Mouse (Mus musculus) lung, adult 2 months (tissue): Measurements from ENCODE around the gene Mpzl2. TPM values are rescaled to one million over a fixed set of nuclear protein-coding genes. Genes with fewer than 3 reads are reported as not detected.

Experiments used
- DNase-seq: peaks from one replicate; pipeline ENCODE4 v3.0.0; 2022
- H3K4me1 ChIP-seq: fragments of 200-500 bp; 2 replicates; pipeline ENCODE4 v1.6.1; 2011; ENCODE audit warnings: low read length; ENCODE audit not compliant: control insufficient read depth, insufficient read depth
- H3K4me3 ChIP-seq: fragments of 200-500 bp; replicated peaks from 2 replicates; pipeline ENCODE3; 2011; ENCODE audit warnings: low read depth, mild to moderate bottlenecking, control low read depth, low read length; ENCODE audit errors: extremely low read depth
- CTCF ChIP-seq: fragments of 200-500 bp; IDR thresholded peaks from 2 replicates; pipeline ENCODE4 v1.5.1; 2011; ENCODE audit warnings: mild to moderate bottlenecking, low read length, control low read depth; ENCODE audit not compliant: insufficient read depth
- POLR2A ChIP-seq: fragments of 200-500 bp; IDR thresholded peaks from 2 replicates; pipeline ENCODE4 v1.6.1; 2011; ENCODE audit warnings: low read depth, mild to moderate bottlenecking, control low read depth, low read length, borderline replicate concordance; ENCODE audit errors: extremely low read depth
- WGBS: fragments of 180-500 bp; shearing (Covaris S2); methylation state at CpG from one replicate; pipeline ENCODE4 v1.1.7; 2018; 5-methylcytosine and 5-hydroxymethylcytosine counted together
- polyA plus RNA-seq: library from polyadenylated mRNA; depleted of rRNA; stranded (reverse); fragments of >200 nt; gene quantifications from 2 replicates; pipeline ENCODE4 v1.2.3, GENCODE M21; 2012; rRNA removed

The Mpzl2 gene
- 3.3 and 8.6 TPM in 2 replicates for polyA plus RNA-seq

GRCm38 (mm10) chr9:45039499-45039898 is at the start of gene Mpzl2:
Gene Mpzl2 (plus strand): TSS chr9:45039799.
- no peak for TF ChIP-seq CTCF
- TF ChIP-seq POLR2A, result no peak
- Histone ChIP-seq H3K4me3 (peak within 1 kb of the TSS; percentile 6), H3K4me1 (no peaks in the 10 kb centered on the region)
- no peak for DNase-seq
- WGBS, result 38% methylated on average over 5 of the region's 5 CpGs

GRCm38 (mm10) chr9:44991821-44992220 is 47.8 kb upstream of the Mpzl2 start:
- 74% methylated on average over 2 of the region's 2 CpGs for WGBS
- no peak for DNase-seq
- no peak for TF ChIP-seq CTCF
- TF ChIP-seq POLR2A, result no peak

DNA sequence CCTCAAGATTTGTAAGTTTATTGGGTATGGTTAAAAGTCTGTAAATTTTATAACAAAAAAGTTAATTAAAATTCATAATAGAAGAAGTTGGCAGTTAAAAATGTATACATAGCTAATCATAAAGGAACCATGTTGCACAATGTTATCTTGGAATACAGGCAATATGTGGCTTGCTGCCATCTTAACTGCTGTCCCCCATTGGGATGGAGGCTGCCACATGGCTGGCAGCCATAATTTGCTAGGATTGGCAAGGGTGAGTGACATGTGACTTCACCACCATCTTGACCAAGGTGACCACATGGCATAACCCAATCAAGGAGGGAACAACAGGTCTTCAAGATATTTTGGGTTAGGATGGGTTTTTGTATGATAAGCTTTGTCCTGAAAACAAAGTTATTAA is 47.3 kb upstream of the Mpzl2 start:
- no peak for DNase-seq
- no peak for TF ChIP-seq CTCF
- no peak for TF ChIP-seq POLR2A
- no peaks in the 10 kb centered on the region for H3K4me1 ChIP-seq
- no peak overlapping the region for H3K4me3 ChIP-seq

More at GRCm38 (mm10) chr9:44991821-44992220, 47.8 kb upstream of the Mpzl2 start:
- Histone ChIP-seq H3K4me1 (no peaks in the 10 kb centered on the region), H3K4me3 (no peak overlapping the region)

GRCm38 (mm10) chr9:44993268-44993667 is 46.3 kb upstream of the Mpzl2 start:
- 70% methylated on average over 2 of the region's 2 CpGs for WGBS
- Histone ChIP-seq H3K4me1 (no peaks in the 10 kb centered on the region), H3K4me3 (no peak overlapping the region)
- TF ChIP-seq POLR2A (no peak), CTCF (no peak)
- DNase-seq, result no peak

DNA sequence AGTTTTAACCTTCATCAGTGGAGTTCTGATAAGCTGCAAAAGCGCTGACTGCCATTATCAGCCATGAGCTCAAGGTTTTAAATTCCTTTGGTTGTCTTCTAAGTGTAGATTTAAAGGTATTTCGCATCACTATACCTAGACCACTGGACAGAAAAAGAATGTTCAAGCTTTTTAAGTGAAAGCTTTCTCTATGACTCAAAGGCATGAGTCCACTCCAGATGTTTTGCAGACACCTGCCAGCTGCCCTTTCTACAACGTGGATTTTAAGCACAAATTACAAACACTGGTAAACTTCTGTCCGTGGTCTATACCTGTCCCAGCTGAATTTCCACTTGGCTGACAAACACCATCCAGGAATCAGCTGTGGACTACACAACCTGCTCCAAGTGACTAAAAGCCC is 44.6 kb upstream of the Mpzl2 start:
- no peaks in the 10 kb centered on the region for H3K4me1 ChIP-seq
- TF ChIP-seq POLR2A (no peak), CTCF (no peak)
- H3K4me3 ChIP-seq, result no peak overlapping the region
- 69% methylated on average over 4 of the region's 4 CpGs for WGBS
- no peak for DNase-seq

DNA sequence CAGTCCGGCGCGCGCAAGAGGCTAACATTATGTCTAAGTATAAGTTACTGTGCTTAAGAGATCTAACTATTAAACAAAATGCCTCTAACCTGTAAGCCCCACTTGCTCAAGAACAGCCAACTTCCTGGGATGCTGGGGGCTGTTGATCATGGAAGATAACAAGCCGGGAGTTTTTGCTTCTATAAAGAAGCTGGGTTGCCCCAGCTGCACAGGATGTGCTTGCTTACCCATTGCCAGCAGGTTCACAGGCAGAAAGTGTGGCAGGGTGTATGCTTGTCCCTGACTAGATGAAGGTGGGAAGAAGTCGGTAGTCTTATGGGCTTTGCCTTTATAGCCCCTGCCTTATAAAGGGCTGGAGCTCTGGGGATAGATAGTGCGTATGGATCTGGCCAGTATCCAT is 43.0 kb upstream of the Mpzl2 start:
- WGBS, result 89% methylated on average over 7 of the region's 7 CpGs
- TF ChIP-seq CTCF (no peak), POLR2A (no peak)
- no peak for DNase-seq
- Histone ChIP-seq H3K4me1 (no peaks in the 10 kb centered on the region), H3K4me3 (no peak overlapping the region)

DNA sequence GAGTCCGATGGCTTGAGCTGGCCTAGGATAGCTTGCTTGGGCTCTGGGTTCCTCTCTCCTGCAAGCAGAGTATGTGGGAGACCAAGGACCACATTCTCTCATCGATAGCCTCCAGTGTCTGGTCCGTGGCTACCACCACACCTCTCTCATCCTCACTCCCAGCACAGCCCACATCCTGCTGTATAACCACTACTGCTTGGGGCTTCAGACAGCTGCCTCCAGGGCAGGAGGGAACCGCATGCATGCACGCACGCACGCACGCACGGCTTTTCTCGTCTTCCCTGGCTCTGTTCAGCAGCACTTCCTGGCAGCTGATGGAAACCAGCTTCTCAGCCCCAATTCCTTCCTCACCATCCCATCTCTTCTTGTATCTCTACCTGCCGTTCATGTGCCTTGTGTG is 41.5 kb upstream of the Mpzl2 start:
- no peak for DNase-seq
- H3K4me1 ChIP-seq, result no peaks in the 10 kb centered on the region
- 59% methylated on average over 11 of the region's 11 CpGs for WGBS
- TF ChIP-seq POLR2A, result no peak
- no peak for TF ChIP-seq CTCF
- no peak overlapping the region for H3K4me3 ChIP-seq

- H3K4me3 ChIP-seq, result no peak overlapping the region
- 58% methylated on average over 6 of the region's 6 CpGs for WGBS
- no peak for DNase-seq
Measured at GRCm38 (mm10) chr9:44999171-44999570, 40.4 kb upstream of the Mpzl2 start.

GRCm38 (mm10) chr9:44999776-45000175 is 39.8 kb upstream of the Mpzl2 start:
- TF ChIP-seq CTCF (no peak), POLR2A (no peak)
- Histone ChIP-seq H3K4me1 (no peaks in the 10 kb centered on the region), H3K4me3 (no peak overlapping the region)
- no peak for DNase-seq
- WGBS, result 76% methylated on average over 5 of the region's 5 CpGs

More at GRCm38 (mm10) chr9:44999171-44999570, 40.4 kb upstream of the Mpzl2 start:
- no peaks in the 10 kb centered on the region for H3K4me1 ChIP-seq
- TF ChIP-seq CTCF (no peak), POLR2A (no peak)

GRCm38 (mm10) chr9:45000249-45000648 is 39.4 kb upstream of the Mpzl2 start:
- no peak for DNase-seq
- H3K4me1 ChIP-seq, result no peaks in the 10 kb centered on the region
- no peak overlapping the region for H3K4me3 ChIP-seq
- no peak for TF ChIP-seq POLR2A
- TF ChIP-seq CTCF, result no peak
- WGBS, result 61% methylated on average over 3 of the region's 3 CpGs
